Mouse (Mus musculus) liver, postnatal 0 days (tissue): ENCODE measurements around the gene Nupl1. TPM values are rescaled to one million over a fixed set of nuclear protein-coding genes. Genes with fewer than 3 reads are reported as not detected.

Experiments
- ATAC-seq: fragments of 200-750 bp; cut with Nextera tagmentation; 2 replicates; pipeline ENCODE4 v1.8.0; 2017; ENCODE audit warnings: mild to moderate bottlenecking, moderate library complexity
- DNase-seq: peaks from one replicate; pipeline ENCODE4 v3.0.0-alpha.2; 2016
- H3K27ac ChIP-seq: fragments of 300-500 bp; sonication (generic); 2 replicates; pipeline ENCODE4 v1.5.1; 2014; ENCODE audit warnings: antibody characterized with exemption, moderate library complexity, mild to moderate bottlenecking, low read depth
- H3K27me3 ChIP-seq: fragments of 300-500 bp; sonication (generic); 2 replicates; pipeline ENCODE4 v1.6.1; 2014; ENCODE audit warnings: low read length, control low read depth, mixed read lengths; ENCODE audit not compliant: insufficient read depth
- H3K36me3 ChIP-seq: fragments of 300-500 bp; sonication (generic); replicated peaks from 2 replicates; pipeline ENCODE4 v1.6.1; 2014; ENCODE audit warnings: mild to moderate bottlenecking, control low read depth, low read length, moderate library complexity, mixed read lengths; ENCODE audit not compliant: insufficient read depth
- H3K4me1 ChIP-seq: fragments of 300-500 bp; sonication (generic); 2 replicates; pipeline ENCODE4 v1.6.1; 2014; ENCODE audit warnings: antibody characterized with exemption, mild to moderate bottlenecking, control low read depth; ENCODE audit not compliant: insufficient read depth
- H3K4me2 ChIP-seq: fragments of 300-500 bp; sonication (generic); 2 replicates; pipeline ENCODE4 v1.6.1; 2014; ENCODE audit warnings: low read depth, mild to moderate bottlenecking, low read length, moderate library complexity, mixed read lengths
- H3K4me3 ChIP-seq: fragments of 300-500 bp; sonication (generic); 2 replicates; pipeline ENCODE4 v1.5.1; 2014; ENCODE audit warnings: low read depth, low read length
- H3K9ac ChIP-seq: fragments of 300-500 bp; sonication (generic); replicated peaks from 2 replicates; pipeline ENCODE4 v1.6.1; 2014; ENCODE audit warnings: mild to moderate bottlenecking, moderate library complexity
- H3K9me3 ChIP-seq: fragments of 300-500 bp; sonication (generic); 2 replicates; pipeline ENCODE4 v1.6.1; 2016; ENCODE audit warnings: mild to moderate bottlenecking, control low read depth, low read length, mixed read lengths
- CTCF ChIP-seq: sonication (generic); IDR thresholded peaks from 2 replicates; pipeline ENCODE4 v1.5.1; 2016; ENCODE audit warnings: antibody characterized with exemption, low read depth
- EP300 ChIP-seq: IDR thresholded peaks from 2 replicates; pipeline ENCODE4 v1.6.1; 2016; ENCODE audit warnings: antibody characterized with exemption, low read depth, mild to moderate bottlenecking
- WGBS: fragments of 180-500 bp; shearing (Covaris S2); extraction: QIAGEN DNeasy Blood & Tissue Kit; methylation state at CpG from one replicate; pipeline ENCODE4 v1.1.7; 2014; ENCODE audit not compliant: insufficient replicate concordance; 5-methylcytosine and 5-hydroxymethylcytosine counted together
- polyA plus RNA-seq: library from polyadenylated mRNA; unstranded; fragments of >200 nt; fragmentation: Nextera tagmentation; extraction: Ambion mirVana; gene quantifications from 2 replicates; pipeline ENCODE4 v1.2.1, GENCODE M21; 2015

Nupl1 gene
- polyA plus RNA-seq, 1 experiment from 2014 or later, result not detected

DNA sequence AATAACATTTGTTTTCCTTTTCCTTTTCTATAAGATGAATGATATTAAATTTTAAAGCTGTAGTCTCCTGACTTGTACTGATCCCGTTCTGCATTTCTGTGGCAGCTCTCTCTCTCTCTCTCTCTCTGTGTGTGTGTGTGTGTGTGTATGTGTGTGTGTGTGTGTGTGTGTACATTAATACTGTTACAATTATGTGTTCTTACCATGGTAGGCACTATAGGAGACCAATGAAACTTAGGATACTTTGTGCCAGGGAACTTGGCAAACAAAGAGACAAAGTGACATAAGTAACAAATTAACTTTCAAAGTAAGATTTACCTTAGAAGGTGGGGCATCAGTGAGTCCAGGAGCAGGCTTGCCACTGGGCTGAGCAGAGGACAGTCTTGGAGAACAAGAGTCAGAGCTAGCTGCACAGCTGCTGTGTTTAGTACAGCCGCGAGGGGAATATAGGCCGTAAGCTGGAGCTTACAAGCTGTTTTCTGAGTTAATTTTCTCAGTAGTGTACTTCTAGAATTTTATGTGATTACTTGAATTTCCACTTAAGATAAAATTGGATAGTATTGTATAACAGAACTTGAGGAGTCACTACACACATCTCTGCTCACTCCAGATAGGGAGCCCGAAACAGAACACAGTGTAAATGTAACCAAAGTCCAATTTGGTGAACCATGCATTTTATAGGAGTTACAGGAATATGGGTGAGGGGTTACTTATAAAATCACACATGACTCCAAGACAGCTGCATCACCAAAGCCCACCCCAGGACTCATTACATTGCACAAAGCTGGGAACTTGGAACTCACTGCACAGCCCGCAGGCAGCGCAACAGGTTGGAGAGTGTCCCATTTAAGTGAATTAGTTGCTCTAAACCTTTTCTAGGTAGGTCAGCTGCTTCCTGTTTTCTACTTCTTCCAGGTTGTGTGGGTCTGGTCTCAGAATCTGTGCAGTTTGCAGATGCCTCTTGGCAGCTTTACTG is 24.4 kb upstream of the Nupl1 start:
- Histone ChIP-seq H3K9ac (no peak overlapping the region), H3K9me3 (no peaks in the 10 kb centered on the region), H3K4me1 (peaks cover 10% of the 10 kb centered on the region; the same call in 1 of the 2 replicates), H3K4me3 (no peak overlapping the region), H3K27ac (no peak overlapping the region), H3K27me3 (no peaks in the 10 kb centered on the region), H3K4me2 (no peak overlapping the region), H3K36me3 (peaks cover 4% of the 10 kb centered on the region)
- DNase-seq (no peak), ATAC-seq (peak; percentile 35; the same call in 1 of the 2 replicates)
- TF ChIP-seq CTCF (no peak), EP300 (no peak)
- 83% methylated on average over 7 of the region's 7 CpGs for WGBS

GRCm38 (mm10) chr14:60273346-60273745 is 22.1 kb upstream of the Nupl1 start:
- H3K4me2 ChIP-seq, result peak overlapping the region; percentile 43
- WGBS, result 44% methylated on average over 6 of the region's 6 CpGs
- no peak for TF ChIP-seq CTCF
- no peak for TF ChIP-seq EP300
- H3K27me3 ChIP-seq, result no peaks in the 10 kb centered on the region
- H3K4me1 ChIP-seq, result peaks cover 10% of the 10 kb centered on the region; the same call in 1 of the 2 replicates
- peak overlapping the region; percentile 64 for H3K27ac ChIP-seq
- peaks cover 2% of the 10 kb centered on the region for H3K36me3 ChIP-seq
- no peaks in the 10 kb centered on the region for H3K9me3 ChIP-seq
- DNase-seq (no peak), ATAC-seq (no peak)
- no peak overlapping the region for H3K4me3 ChIP-seq
- no peak overlapping the region for H3K9ac ChIP-seq

GRCm38 (mm10) chr14:60269333-60269732 is 18.1 kb upstream of the Nupl1 start:
- Histone ChIP-seq H3K9ac (no peak overlapping the region), H3K9me3 (no peaks in the 10 kb centered on the region), H3K27ac (no peak overlapping the region), H3K4me1 (peaks cover 16% of the 10 kb centered on the region), H3K27me3 (no peaks in the 10 kb centered on the region), H3K4me2 (peak overlapping the region; percentile 41), H3K36me3 (no peaks in the 10 kb centered on the region), H3K4me3 (no peak overlapping the region)
- DNase-seq (peak; percentile 36), ATAC-seq (no peak)
- WGBS, result 44% methylated on average over 6 of the region's 6 CpGs
- TF ChIP-seq CTCF (no peak), EP300 (no peak)

DNA sequence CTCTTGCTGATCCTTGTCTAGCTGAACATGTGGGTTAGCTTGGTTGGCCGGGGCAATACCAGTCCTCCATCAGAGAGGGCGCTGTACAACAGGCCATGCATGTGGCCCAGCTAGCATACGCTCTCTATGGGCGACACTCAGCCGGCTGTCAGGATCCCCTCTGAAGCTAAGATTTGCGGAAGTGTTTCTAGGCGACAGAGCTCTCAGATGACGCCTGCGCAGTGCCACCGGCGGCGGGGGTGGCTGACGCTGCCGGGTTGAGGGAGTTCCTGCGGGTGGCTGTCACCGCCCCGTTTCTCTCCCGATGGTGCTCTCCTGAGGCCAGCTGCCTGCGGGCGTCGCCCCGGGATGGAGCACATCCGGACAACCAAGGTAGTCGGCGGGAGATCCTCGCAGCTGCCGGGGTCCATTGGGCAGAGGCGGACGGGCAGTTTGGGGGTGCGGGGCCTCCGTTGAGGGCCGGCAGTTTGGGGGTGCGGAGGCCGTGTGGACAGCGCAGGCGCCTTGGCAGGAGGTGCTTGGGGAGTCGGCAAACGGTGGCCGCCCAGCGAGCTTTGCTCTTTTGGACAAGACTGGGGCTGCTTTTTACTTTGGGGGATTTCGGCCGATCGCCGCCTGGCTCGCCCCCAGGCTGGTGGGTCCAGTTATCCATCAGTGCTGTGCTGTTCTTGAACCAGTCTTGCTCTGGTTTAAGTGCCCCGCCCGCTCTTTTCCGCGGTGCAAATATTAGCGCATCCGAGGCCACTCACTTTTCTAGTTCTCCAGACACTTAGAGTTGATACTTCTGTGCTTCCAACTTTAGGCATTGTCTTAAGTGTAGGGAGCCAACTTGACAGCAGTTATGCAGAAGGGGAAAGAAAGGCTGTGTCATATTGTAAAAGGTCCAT is 14.0 kb upstream of the Nupl1 start, which contains the start of gene Mtmr6:
Mtmr6 (plus strand) TSS at position 239 of the 887 bp plus-strand sequence.
- Histone ChIP-seq H3K9me3 (no peaks in the 10 kb centered on the region), H3K36me3 (no peaks in the 10 kb centered on the region), H3K4me1 (peaks cover 9% of the 10 kb centered on the region), H3K4me2 (peak within 1 kb of the TSS; percentile 79), H3K9ac (peak within 1 kb of the TSS; percentile 79), H3K27me3 (no peaks in the 10 kb centered on the region), H3K27ac (peak within 1 kb of the TSS; percentile 84), H3K4me3 (peak within 1 kb of the TSS; percentile 76)
- DNase-seq (peak; percentile 97), ATAC-seq (peak; percentile 100)
- TF ChIP-seq EP300 (0 out of 2 replicates have a peak, but pooled peaks have one; percentile 6), CTCF (peak; percentile 99)
- WGBS, result 2% methylated on average over 51 of the region's 51 CpGs

GRCm38 (mm10) chr14:60262316-60262715 is 11.1 kb upstream of the Nupl1 start:
- H3K27me3 ChIP-seq, result no peaks in the 10 kb centered on the region
- ATAC-seq (no peak), DNase-seq (no peak)
- no peak overlapping the region for H3K4me3 ChIP-seq
- H3K36me3 ChIP-seq, result no peaks in the 10 kb centered on the region
- 71% methylated on average over 7 of the region's 7 CpGs for WGBS
- no peak overlapping the region for H3K4me2 ChIP-seq
- H3K4me1 ChIP-seq, result peaks cover 10% of the 10 kb centered on the region
- no peaks in the 10 kb centered on the region for H3K9me3 ChIP-seq
- TF ChIP-seq EP300, result no peak
- no peak for TF ChIP-seq CTCF
- no peak overlapping the region for H3K9ac ChIP-seq
- H3K27ac ChIP-seq, result no peak overlapping the region

- H3K36me3 ChIP-seq, result no peaks in the 10 kb centered on the region
- no peak for TF ChIP-seq CTCF
- TF ChIP-seq EP300, result no peak
- H3K4me2 ChIP-seq, result no peak overlapping the region
- H3K9me3 ChIP-seq, result no peaks in the 10 kb centered on the region
- 85% methylated on average over 1 of the region's 1 CpGs for WGBS
- H3K27ac ChIP-seq, result no peak overlapping the region
- ATAC-seq (no peak), DNase-seq (no peak)
- H3K9ac ChIP-seq, result no peak overlapping the region
- no peaks in the 10 kb centered on the region for H3K27me3 ChIP-seq
- no peak overlapping the region for H3K4me3 ChIP-seq
- H3K4me1 ChIP-seq, result peaks cover 4% of the 10 kb centered on the region; the same call in 1 of the 2 replicates
Measured at GRCm38 (mm10) chr14:60257851-60258250, 6.6 kb upstream of the Nupl1 start.
